Mouse (Mus musculus): ENCODE measurements around the gene Abcf1. TPM values are rescaled to one million over a fixed set of nuclear protein-coding genes. Genes with fewer than 3 reads are reported as not detected.
A peak's percentile ranks its signal among the peaks of the same experiment; 100 is the strongest.

Gene Abcf1
- total and polyA plus RNA-seq, 3 experiments: 142 to 312 TPM; not detected in 1

- no peak for TF ChIP-seq SMC3 (IDR thresholded peaks at IDR 0.05; ENCODE audit: low read depth, low read length)
- no peak for TF ChIP-seq ZC3H11A (IDR thresholded peaks at IDR 0.05; ENCODE audit: low read depth, low read length)
- no peak for TF ChIP-seq KAT2A (conservative IDR thresholded peaks at IDR 0.05; ENCODE audit: low read depth, low read length)
- no peak for TF ChIP-seq MEF2A (IDR thresholded peaks at IDR 0.05; ENCODE audit: extremely low read depth, insufficient replicate concordance, low read depth, low read length, poor library complexity, severe bottlenecking)
- no peak for TF ChIP-seq RAD21 (IDR thresholded peaks at IDR 0.05; ENCODE audit: low read depth, low read length)
- TF ChIP-seq TBP (IDR thresholded peaks at IDR 0.05; ENCODE audit: low read depth, low read length): no peak
- peak; percentile 78 for TF ChIP-seq ETS1 (IDR thresholded peaks at IDR 0.05; ENCODE audit: low read depth, low read length)
- no peak for TF ChIP-seq NELFE (IDR thresholded peaks at IDR 0.05; ENCODE audit: low read depth, low read length)
- TF ChIP-seq SIN3A (IDR thresholded peaks at IDR 0.05; ENCODE audit: low read length): no peak
- TF ChIP-seq ZMIZ1 (IDR thresholded peaks at IDR 0.05; ENCODE audit: low read depth, low read length): no peak
- TF ChIP-seq JUND (IDR thresholded peaks at IDR 0.05; ENCODE audit: low read depth, low read length): no peak
- no peak for TF ChIP-seq CHD1 (IDR thresholded peaks at IDR 0.05; ENCODE audit: low read depth, low read length)
- no peak for TF ChIP-seq E2F4 (IDR thresholded peaks at IDR 0.05; ENCODE audit: borderline replicate concordance, low read depth, low read length)
- peak in 1 of 2 experiments; percentile 55; a peak in 1 of 4 replicates for TF ChIP-seq EP300 (IDR thresholded peaks at IDR 0.05; ENCODE audit: low read depth in 1 of 2, low read length in 2 of 2)
- TF ChIP-seq RCOR1 (IDR thresholded peaks at IDR 0.05; ENCODE audit: low read depth, low read length): no peak
- no peak for TF ChIP-seq CHD2 (IDR thresholded peaks at IDR 0.05; ENCODE audit: low read length)
- TF ChIP-seq MAZ (IDR thresholded peaks at IDR 0.05; ENCODE audit: low read depth, low read length): no peak
- no peak; the same call in 1 of the 2 replicates for TF ChIP-seq MXI1 (IDR thresholded peaks at IDR 0.05; ENCODE audit: low read depth, low read length)
- TF ChIP-seq POLR2AphosphoS5 (IDR thresholded peaks at IDR 0.05; ENCODE audit: borderline replicate concordance, low read depth, low read length): no peak
Observed at GRCm38 (mm10) chr17:36000349-36000748, 30.8 kb upstream of the Abcf1 start (continued).

- TF ChIP-seq MEF2A (IDR thresholded peaks at IDR 0.05; ENCODE audit: extremely low read depth, insufficient replicate concordance, low read depth, low read length, poor library complexity, severe bottlenecking) (peak; percentile 60; the same call in 1 of the 2 replicates), UBTF (IDR thresholded peaks at IDR 0.05; ENCODE audit: borderline replicate concordance, insufficient read depth, low read depth, low read length) (no peak), USF1 (IDR thresholded peaks at IDR 0.05; ENCODE audit: low read depth, low read length) (peak; percentile 49; the same call in 1 of the 2 replicates), MXI1 (IDR thresholded peaks at IDR 0.05; ENCODE audit: low read depth, low read length) (peak; percentile 88; the same call in 1 of the 2 replicates), SIN3A (IDR thresholded peaks at IDR 0.05; ENCODE audit: low read length) (peak; percentile 77; the same call in 1 of the 2 replicates), ZNF384 (IDR thresholded peaks at IDR 0.05; ENCODE audit: low read depth, low read length) (peak; percentile 70), ETS1 (IDR thresholded peaks at IDR 0.05; ENCODE audit: low read depth, low read length) (peak; percentile 66; the same call in 1 of the 2 replicates), TBP (IDR thresholded peaks at IDR 0.05; ENCODE audit: low read depth, low read length) (peak; percentile 93), MYB (IDR thresholded peaks at IDR 0.05; ENCODE audit: low read depth, low read length) (no peak)
- H3K36me3 ChIP-seq (ENCODE audit: control insufficient read depth in 1 of 2, insufficient read depth in 2 of 2, low read length in 2 of 2): peaks cover 2 to 48% of the 10 kb centered on the region in 2 experiments
- peak overlapping the region; percentile 98 for H3K27ac ChIP-seq (ENCODE audit: control insufficient read depth, low read depth, low read length)
- peak overlapping the region; percentile 56 for H3K9ac ChIP-seq (ENCODE audit: control insufficient read depth, low read depth, low read length, poor library complexity, severe bottlenecking)
- H3K79me2 ChIP-seq (ENCODE audit: control insufficient read depth, insufficient read depth, low read length, poor library complexity): peaks cover 62% of the 10 kb centered on the region
- peak; percentile 65 for DNase-seq (ENCODE audit: low read depth, low spot score)
- H3K27me3 ChIP-seq (ENCODE audit: control insufficient read depth in 1 of 2, insufficient read depth in 2 of 2, low read length in 2 of 2): no peaks in the 10 kb centered on the region
- peak overlapping the region; percentile 7 to 35; a peak in 3 of 4 replicates for H3K4me3 ChIP-seq (ENCODE audit: control insufficient read depth in 1 of 2, insufficient read depth in 1 of 2, low read depth in 2 of 2, low read length in 2 of 2)
- no peaks in the 10 kb centered on the region for H3K9me3 ChIP-seq (replicated peaks; ENCODE audit: insufficient read depth, low read length)
- peaks cover 25 to 41% of the 10 kb centered on the region in 2 experiments for H3K4me1 ChIP-seq (ENCODE audit: control insufficient read depth in 1 of 2, insufficient read depth in 2 of 2, low read length in 2 of 2)
Observed at GRCm38 (mm10) chr17:35999356-35999755, 29.8 kb upstream of the Abcf1 start.

Data from MEL (cell line).